Mouse (Mus musculus) olfactory bulb, adult 2 months (tissue): ENCODE data around the gene E130114P18Rik.

Experiments used
- CTCF ChIP-seq: fragments of 200-500 bp; IDR thresholded peaks from 2 replicates; pipeline ENCODE4 v1.5.1; 2012; ENCODE audit warnings: low read depth, mild to moderate bottlenecking, low read length, moderate library complexity; ENCODE audit not compliant: insufficient read depth
- POLR2A ChIP-seq: fragments of 200-500 bp; IDR thresholded peaks from 2 replicates; pipeline ENCODE4 v1.6.1; 2012; ENCODE audit warnings: mild to moderate bottlenecking, low read depth, low read length, moderate library complexity; ENCODE audit not compliant: insufficient read depth

- TF ChIP-seq POLR2A (no peak), CTCF (0 out of 2 replicates have a peak, but pooled peaks have one; percentile 10)
Measured at GRCm38 (mm10) chr4:97675741-97676578, 101.9 kb downstream of the E130114P18Rik start.
